Mouse (Mus musculus) A20 (cell line): ENCODE measurements around the gene Tex26.
A peak's percentile ranks its signal among the peaks of the same experiment; 100 is the strongest.

ENCODE experiments used
- DNase-seq: peaks from one replicate; pipeline ENCODE4 v3.0.0-alpha.2; 2011; ENCODE audit warnings: low read depth, low spot score

Gene Tex26

DNA sequence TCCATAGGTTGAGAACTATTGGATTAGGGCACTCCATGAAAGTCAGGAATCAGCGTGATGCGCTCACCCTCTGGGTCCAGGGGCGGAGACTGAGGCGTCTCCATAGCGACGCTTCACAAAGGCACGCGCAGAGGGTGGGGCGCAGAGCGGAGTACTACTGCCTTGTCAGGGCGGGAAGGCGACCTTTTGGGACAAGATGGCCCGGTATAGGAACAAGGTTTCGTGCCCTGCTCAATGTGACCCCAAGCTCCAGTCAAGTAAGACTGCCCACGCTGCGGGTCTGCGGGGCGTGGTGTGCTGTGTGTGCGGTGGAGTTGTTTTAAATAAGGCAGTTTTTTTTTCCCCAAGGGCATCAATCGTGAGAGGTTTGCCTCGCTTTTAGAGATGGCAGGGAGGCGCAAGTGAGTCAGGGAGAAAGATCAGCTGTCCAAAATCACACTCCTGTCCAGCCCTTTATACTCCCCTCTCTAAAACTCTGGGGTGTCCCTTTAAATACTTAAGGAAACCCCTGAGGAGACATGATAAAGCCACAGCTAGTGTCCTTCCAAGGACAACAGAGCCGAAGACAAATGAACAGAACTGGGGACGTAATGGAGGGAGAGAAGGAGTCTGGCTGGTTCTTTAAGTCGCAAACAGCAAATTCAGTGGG lies at the start of gene Tex26:
Gene Tex26 (plus strand): TSS at position 130 of the 649 bp plus-strand sequence.
- no peak for DNase-seq

DNA sequence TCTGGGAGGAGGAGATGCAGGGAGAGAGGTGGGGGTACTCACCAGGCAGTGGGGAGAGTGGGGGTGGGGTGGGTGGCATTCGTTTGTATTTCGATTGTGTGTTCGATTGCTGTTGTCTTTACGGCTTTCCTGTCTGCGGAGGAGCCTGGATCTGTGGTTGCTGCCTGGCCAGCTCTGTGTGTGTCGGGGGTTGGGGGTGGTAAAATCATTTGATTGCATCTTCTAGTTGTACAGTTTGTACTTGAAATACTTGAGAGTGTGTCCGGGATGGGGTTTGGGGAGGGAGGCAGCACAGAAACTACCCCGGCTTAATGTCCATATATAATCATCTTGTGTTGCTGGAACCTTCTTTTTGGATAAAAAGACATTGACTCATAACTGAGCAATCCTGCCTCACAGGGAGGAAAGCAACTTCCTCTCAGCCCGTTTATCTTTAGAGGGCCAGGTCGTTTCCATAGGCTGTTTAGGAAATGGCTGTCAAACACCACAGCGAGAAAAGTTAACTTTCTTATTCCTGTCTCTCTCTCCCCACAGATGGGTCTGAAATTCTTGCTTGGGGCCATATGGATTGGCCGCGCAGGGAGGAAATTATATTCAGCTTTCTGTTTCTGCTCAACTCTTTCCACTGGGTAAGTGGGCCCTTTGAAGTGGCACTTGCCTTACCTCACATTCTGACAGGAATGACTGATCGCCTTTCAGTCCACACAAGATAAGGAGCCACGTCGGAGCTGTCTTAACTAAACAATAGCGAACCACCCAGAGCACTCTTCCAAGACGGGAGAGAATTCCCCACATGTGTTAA lies 47.7 kb upstream of the Tex26 start:
- no peak for DNase-seq

DNA sequence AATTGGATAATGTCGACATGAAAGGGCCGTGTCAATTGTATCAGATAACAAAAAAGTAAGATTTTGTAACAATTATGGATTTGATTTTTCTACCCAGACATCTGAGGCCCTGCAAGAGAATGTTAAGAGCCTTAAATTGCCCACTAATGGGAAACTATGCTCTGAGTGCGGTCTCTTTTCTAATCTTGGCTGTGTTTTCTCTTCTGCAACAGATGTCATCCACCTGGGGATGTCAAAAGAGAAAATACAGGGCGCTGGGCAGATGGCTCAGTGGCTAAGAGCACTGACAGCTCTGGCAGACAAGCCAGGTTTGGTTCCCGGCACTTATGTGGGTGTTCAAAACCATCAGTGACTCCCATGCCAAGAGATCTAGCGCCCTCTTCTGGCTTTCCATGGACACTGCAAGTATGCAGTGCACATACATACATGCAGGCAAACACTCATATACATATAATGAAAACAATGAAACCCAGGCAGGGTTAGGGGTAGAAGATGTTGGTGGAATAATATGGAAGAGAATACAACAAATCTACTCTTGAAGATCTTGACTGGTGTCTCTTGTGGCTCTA lies 47.0 kb upstream of the Tex26 start:
- DNase-seq, result no peak

DNA sequence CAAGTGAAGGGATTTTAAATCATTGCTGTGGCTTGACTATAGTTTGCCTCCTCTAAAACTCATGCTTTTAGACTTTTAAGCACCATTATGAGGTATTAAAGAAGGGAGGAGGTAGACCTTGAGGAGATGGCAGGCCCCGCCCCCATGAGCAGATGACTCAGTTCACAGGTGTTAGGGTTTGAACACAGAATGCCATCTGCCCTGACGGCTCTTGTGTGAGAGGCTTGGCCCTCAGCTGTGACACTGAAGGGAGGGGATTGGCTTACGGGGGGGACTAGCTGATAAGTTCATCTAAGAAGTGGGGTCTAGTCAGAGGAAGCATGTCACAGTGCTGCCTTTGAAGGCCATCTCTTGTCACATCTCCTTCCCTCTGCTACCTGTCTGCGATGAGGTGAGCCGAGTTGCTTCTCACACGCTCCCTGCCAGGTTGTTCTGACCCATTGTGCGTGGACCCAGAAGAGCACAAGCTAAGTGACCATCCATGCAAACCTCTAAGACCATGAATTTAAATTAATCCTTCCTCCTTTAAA lies 37.9 kb upstream of the Tex26 start:
- no peak for DNase-seq

DNA sequence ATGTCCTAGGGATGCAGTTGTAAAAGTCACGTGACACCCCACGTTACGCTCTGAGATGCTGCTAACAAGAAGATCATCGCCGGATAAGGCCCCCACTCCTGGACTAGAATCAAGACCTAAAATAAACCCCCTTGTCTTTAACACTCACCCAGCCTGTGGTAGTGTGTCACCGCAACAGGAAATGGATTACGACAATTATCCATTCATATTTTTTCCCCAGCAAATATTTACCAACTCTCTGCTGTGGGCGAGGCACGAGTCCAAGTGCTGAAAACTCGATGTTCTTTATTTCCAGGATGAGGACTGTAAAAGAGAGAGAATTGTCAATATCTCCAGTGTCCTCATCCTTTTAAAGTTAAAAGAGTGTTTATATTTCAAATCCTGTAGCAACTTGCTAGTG lies 37.4 kb upstream of the Tex26 start:
- no peak for DNase-seq

DNA sequence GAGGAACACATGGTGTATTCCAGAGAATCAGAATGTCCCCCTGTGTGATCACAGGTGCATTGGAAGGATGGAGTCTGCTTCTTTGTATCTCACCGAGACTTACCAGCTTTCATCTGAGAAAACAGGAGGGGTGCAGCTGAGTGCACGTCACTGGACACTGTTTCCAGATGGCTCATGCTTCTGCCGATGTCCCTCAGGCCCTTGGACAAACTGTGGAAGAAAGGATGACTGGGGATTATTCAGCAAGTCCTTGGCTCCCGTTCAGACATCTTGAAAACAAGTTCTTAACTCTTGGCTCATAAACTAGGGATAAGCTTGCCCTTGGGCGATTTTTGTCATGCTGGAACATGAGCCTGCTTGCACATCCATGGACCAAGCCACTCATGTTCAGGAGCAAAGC lies 36.1 kb upstream of the Tex26 start:
- DNase-seq, result no peak

DNA sequence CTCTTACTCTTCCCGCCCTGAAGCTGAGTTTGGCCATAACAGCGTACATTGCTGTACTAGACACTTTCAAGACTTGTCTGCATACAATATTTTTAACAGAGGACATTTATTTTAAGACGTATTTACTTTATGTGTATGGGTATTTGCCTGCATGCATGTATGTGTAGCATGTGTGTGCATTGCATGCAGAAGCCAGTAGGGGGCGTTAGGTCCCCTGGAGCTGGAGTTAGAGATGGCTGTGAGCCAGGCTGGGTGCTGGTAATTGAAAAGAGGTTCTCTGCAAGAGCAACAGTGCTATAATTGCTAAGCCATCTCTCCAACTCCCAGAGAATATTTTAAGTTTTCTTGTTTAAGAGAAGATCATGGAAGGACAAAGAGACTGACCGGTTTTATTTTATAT lies 34.8 kb upstream of the Tex26 start:
- DNase-seq, result no peak

DNA sequence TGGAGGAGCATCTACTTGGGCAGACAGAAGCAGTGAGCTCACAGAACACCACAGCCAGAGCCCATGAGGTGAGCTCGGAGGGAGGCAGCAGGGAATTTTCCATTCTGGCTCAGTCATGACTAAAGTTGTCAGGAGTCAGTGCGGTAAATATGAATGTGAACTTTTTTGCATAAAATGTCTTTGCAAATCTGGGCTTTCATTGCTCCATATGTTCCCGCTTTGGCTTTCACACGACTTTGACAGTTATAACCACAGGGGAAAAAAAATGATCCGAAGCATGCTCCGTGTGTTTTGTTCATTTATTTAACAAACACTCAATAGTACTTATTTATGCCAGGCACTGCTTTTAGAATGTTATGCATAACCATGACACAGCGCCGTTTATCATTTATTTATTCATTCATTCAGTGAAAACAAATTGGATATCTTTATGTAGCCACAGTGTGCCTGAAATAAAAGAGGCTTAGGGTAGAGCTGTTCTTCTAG lies 32.6 kb upstream of the Tex26 start:
- no peak for DNase-seq

DNA sequence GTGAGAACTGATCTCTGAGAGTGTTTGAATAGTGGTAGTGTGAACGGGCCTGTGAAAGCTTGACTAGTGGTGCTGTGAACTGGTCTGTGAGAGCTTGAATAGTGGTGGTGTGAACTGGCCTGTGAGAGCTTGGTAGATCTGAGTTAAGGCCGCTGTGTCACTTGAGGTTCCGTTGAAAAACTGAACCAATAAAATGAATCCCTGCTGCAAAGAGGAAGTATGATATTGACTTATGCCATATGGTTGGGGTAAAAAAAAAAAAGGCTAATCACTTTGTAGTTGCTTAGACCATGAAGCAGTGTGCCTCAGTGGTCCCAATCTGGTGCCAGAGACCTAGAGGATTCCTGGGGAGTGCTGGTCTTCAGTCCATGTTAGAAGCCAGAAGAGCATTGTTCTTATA lies 30.0 kb upstream of the Tex26 start:
- no peak for DNase-seq

DNA sequence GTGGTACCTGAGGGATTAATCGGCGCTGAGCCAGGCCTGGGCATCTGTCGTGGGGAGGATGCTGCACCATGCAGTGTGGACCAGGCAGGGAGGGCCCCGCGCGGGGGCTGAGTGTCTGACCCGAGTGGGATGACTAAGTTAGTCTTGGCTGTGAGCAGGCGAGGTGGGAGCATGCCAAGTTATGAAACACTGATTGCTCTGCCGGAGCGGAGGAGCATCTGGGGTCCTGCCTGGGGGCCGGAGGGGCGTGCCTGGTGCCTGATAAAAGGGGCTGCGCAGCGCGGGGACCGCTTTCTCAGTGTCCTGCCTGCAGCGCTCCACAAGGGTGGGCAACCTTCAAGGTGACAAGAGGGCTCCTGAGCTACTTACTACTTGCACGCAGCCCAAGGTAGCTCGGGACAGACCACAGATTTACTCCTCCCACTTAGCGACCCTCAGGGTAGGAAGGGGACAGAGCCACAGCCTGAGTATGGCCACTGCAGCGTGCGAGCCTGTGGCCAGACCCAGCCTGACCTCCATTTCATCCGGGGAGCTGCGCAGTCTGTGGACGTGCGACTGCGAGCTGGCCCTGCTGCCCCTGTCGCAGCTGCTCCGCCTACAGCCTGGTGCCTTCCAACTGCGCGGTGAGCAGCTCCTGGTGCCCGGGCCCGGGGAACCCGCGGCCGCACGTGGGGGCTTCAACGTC lies 27.8 kb upstream of the Tex26 start, which contains the start of gene Medag:
Gene Medag (plus strand): TSS at position 241 of the 685 bp plus-strand sequence.
- DNase-seq, result no peak

DNA sequence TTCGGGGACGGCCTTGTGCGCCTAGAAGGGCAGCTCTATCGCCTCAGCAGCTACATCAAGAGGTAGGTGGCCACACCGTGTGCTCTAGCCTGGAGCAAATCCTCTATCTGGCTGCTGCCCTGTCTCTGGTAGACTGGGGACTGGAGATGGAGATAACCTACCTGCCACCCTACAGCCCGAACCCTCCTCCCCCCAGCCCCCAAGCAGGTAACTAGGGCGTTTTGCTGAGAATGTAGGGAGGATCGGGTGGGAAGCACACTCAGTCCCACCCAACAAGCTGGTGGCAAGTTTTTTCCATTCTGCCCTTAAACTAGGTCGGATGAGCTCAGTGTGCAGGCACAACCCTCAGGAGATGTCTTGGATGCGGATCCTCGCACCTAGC lies 27.3 kb upstream of the Tex26 start:
- DNase-seq, result no peak

DNA sequence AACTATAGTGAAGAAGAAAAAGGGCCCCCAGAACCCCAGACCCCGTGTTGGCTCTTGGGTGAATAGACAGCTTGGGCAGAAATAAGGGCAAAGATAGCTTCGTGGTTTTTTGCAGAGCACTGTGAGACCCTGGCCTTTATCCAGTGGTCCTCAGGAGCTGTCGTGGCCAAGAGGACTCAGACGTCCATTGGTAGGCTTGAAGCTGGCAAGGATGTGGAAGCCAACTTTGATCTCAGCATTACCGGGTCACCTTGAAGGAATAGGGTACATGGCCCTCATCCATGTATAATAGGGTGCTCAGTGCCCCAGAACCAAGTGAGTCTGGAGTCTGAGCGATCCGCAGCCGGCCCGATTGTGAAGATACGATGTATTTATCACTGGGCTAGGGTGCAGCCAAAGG lies 26.8 kb upstream of the Tex26 start:
- DNase-seq, result no peak

DNA sequence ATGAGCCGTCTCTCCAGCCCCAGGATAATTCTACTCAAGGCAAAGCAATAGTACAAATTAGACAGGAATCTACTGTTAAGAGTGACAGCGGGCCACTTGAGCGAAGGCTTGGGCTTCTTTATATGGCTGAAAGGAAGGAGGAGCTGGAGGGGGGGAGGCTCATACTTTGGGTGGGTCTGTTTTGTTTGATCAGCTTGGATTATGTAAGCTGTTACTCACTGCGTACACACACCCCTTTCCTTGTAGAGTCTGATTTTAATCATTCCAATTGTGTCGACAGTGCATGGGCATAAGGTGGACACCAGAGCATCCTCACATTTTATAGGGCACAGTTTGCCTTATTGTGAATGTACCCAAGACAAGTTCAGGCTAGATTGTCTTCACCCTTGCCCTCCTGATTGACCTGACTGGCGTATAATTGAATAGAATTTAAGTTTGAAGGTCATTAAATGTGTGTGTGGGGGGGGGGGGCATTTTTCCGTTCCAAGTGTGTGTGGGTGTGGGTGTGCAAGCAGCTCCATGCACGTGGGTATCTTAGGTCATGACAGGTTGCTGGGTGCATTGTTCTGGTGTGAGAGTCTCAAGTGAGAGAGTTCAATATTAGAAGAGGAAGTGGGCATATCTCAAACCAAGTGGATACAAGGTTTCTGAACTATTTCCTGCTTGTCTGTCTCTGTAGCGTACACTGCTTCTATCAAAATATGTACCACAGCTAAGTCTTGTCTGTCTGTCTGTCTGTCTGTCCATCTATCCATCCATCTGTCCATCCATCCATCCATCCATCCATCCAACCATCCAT lies 24.9 kb upstream of the Tex26 start:
- DNase-seq, result no peak

DNA sequence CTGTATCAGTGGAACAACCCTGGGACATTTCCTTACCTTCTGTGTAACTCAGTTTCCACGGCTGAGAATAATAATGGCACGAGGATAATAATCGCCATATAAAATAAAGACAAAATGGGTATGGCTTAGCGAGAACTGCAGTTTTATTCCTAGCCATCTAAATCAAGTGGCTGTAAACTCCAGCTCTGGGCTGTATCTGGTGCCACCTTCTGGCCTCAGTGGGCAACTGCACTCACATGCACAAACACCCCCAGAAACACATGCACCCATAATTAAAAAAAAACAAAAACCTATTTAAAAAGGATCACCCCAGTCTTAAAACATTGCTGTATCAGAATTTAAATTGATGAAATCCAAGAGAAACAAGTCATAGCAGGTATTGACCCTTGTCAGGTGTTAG lies 22.1 kb upstream of the Tex26 start:
- peak; percentile 26 for DNase-seq

DNA sequence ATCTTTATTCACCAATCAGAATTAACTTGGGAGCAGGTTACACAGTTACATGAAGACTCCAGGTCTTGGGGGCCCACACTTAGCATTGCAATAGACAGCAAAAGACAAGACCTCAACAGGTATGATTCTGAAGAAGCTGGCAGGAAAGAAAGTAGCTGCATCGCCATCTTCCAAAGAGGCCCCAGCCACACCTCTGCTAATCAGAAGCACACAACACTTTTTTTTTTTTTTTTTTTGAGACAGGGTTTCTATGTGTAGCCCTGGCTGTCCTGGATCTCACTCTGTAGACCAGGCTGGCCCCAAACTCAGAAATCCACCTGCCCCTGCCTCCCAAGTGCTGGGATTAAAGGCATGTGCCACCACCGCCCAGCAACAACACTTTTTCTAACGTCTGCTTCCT lies 12.9 kb upstream of the Tex26 start:
- DNase-seq, result no peak

DNA sequence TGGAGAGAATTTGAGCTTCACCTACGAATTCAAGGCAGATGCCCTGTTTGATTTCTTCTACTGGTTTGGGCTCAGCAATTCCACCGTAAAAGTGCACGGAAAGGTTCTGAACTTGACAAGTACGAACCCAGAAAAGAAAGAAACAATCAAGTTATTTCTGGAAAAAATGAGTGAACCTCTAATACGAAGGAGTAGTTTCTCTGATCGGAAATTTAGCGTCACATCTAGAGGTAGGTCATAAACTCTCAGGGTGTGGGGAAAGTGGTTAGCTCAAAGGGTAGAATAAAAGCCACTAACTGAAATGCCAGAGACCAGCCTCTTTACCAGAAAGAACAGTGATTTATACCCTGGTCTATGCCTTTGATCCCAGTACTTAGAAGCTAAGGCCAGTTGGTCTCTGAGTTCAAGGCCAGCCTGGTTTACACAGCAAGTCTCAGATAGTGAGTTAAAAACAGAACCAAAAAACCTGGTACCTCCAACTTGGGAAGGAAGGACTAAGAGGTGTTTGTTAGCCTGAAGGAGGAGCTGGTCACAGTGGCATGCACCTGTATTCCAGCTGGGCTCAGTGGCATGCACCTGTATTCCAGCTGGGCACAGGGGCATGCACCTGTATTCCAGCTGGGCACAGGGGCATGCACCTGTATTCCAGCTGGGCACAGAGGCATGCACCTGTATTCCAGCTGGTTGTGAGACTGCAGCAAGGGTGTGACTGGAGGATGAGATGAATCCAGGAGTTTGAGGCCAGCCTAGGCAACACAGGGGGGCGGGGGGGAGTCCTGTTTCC lies 12.0 kb upstream of the Tex26 start:
- DNase-seq, result no peak

DNA sequence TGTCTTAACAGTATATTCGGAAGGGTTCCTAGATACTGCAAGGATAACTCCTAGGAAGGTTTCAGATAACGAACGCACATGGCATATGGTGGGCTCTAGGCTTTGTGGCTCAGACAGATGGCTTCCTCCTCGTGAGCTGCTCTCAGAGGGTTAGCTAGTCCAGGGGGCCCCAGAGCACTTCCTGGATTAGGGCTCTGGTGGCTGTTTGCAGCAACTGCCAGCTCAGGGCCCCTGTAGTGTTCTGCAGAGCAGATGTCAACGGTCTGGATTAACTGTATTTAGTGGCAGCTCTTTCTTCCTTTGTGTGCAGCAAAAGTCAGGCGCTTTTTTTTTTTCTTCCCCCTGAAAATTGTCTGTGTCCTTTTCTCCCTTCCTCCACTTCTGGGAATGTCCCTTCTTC lies 11.1 kb upstream of the Tex26 start:
- DNase-seq, result peak; percentile 18

DNA sequence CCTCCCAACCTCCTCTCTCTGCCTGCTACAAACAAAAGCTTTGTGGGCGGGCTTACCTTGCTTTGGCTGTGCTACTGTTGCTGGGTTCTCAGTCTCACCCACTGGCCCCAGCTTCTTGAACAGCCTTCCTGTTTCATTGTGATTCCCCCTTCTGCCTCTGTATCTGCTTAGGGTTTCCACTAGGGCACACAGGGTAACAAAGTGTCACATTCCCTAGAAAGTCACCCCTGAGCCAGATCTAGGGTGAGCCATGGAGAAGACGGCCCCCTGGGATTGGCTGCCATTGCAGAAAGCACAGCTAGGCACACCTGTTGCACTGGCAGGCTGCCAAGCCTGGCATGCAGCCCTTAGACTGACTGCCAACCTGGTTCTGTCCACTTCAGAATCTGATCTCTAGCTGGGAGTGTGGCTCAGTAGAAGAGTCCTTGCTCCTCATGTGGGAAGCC lies 10.6 kb upstream of the Tex26 start:
- DNase-seq, result peak; percentile 34

DNA sequence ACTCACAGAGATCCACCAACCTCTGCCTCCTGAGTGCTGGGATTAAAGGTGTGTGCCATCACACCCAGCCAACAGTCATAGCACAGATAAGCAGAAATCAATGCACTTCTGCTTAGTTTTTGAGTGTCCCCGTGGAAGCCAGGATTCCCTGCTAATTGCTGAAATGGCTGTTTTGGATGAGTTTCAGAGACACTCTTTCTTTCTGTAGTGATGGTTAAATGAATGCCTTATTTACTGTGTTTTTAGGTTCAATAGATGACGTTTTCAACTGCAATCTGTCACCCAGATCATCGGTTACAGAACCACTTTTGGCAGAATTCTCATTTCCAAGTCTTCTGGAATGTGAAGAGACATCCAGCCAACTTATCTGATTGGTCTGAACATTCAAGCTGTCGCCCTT lies 9.9 kb upstream of the Tex26 start:
- DNase-seq, result no peak

DNA sequence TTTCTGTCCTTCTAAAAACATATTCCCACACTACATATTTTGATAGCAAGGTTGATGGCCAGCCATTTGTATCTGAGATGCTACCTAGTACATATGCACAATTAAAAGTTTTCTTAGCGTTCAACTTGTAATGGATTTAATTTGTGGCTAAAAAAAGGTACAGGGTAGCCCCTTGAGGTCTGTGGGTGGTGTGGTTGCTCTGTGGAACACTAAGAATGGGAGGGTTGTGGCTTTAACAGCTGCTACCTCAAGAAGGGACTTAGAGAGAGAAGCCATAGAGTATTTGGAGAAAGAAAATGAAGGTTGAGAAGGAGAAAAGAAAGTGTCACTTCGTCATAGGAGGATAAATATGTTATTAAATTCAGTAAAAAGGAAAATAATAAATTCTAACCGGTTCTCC lies 8.5 kb upstream of the Tex26 start:
- DNase-seq, result no peak
